Comparison of ENCODE assay signal across 25 mouse cellular contexts in the genomic region with DNA sequence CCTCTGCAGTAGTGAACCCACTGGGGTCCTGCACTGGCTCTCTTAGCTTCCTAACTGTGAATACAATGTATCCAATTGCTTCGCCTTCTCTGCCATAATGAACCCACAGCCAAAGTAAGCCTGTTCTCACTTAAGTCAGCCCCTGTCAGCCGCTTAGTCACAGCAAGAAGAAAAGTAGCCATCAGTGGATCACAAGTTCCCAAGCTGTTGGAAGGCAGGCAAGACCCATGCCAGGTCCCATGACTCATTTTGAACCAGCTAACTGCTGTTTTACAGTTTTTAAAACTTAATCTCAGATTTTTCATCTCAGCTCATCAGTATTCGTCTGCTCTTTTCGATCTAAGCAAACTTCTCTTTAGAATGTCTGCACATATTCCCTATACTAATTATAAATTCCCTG.
DNase-seq lines count a peak whose midpoint lies in the region; ATAC-seq and TF ChIP-seq lines count a peak whose summit lies in the region.
"Had no signal": no experiment of that assay in that cellular context is flagged by ENCODE, and none has a peak within 500 bp of the region (broad histone marks: within the 10 kb centered on the region; RNA-seq: fewer than 3 reads in every experiment).

No protein-coding gene starts in this region.

- H3K27me3 ChIP-seq in forebrain, postnatal 0 days (ENCODE audit: insufficient read depth, low read length): no peaks in the 10 kb centered on the region
- H3K27me3 ChIP-seq in forebrain, embryonic 12.5 days: no peaks in the 10 kb centered on the region
- no peaks in the 10 kb centered on the region for H3K27me3 ChIP-seq in midbrain, embryonic 15.5 days (replicated peaks)
- no peaks in the 10 kb centered on the region for H3K27me3 ChIP-seq in midbrain, postnatal 0 days (ENCODE audit: insufficient read depth, low read length)
- H3K27me3 ChIP-seq: heart, embryonic 12.5 days; limb, embryonic 15.5 days; megakaryocyte, embryonic 14.5 days; stomach, embryonic 15.5 days had no signal

- H3K9me3 ChIP-seq in forebrain, postnatal 0 days (ENCODE audit: low read length): no peaks in the 10 kb centered on the region
- no peaks in the 10 kb centered on the region for H3K9me3 ChIP-seq in forebrain, embryonic 12.5 days
- H3K9me3 ChIP-seq in midbrain, embryonic 15.5 days: no peaks in the 10 kb centered on the region
- H3K9me3 ChIP-seq in midbrain, postnatal 0 days (ENCODE audit: low read length): no peaks in the 10 kb centered on the region
- H3K9me3 ChIP-seq: heart, embryonic 12.5 days; limb, embryonic 15.5 days; megakaryocyte, embryonic 14.5 days; stomach, embryonic 15.5 days had no signal

- H3K27ac ChIP-seq in forebrain, postnatal 0 days (ENCODE audit: low read depth, low read length): peak overlapping the region; percentile 45; the same call in 1 of the 2 replicates
- H3K27ac ChIP-seq in forebrain, embryonic 12.5 days: no peak overlapping the region
- 0 out of 2 replicates have a peak overlapping the region, but pooled peaks have one; percentile 48 for H3K27ac ChIP-seq in midbrain, embryonic 15.5 days
- no peak overlapping the region for H3K27ac ChIP-seq in midbrain, postnatal 0 days (ENCODE audit: low read depth, low read length)
- H3K27ac ChIP-seq: hindbrain, postnatal 0 days; limb, embryonic 15.5 days; liver, embryonic 14.5 days; stomach, embryonic 15.5 days had no signal

- H3K4me1 ChIP-seq in forebrain, postnatal 0 days (ENCODE audit: insufficient read depth): 0 out of 2 replicates have a peak, but pooled peaks cover 11% of the 10 kb centered on the region
- peaks cover 3% of the 10 kb centered on the region for H3K4me1 ChIP-seq in forebrain, embryonic 12.5 days
- peaks cover 18% of the 10 kb centered on the region for H3K4me1 ChIP-seq in midbrain, embryonic 15.5 days
- peaks cover 11% of the 10 kb centered on the region for H3K4me1 ChIP-seq in midbrain, postnatal 0 days (ENCODE audit: insufficient read depth, low read length)
- H3K4me1 ChIP-seq: limb, embryonic 15.5 days; megakaryocyte, embryonic 14.5 days; stomach, embryonic 15.5 days had no signal

- TF ChIP-seq CTCF in forebrain, postnatal 0 days (IDR thresholded peaks at IDR 0.05; ENCODE audit: low read depth): no peak
- no peak for TF ChIP-seq CTCF in midbrain, postnatal 0 days (IDR thresholded peaks at IDR 0.05)

- no peaks in the 10 kb centered on the region for H3K36me3 ChIP-seq in forebrain, postnatal 0 days (ENCODE audit: insufficient read depth)
- no peaks in the 10 kb centered on the region for H3K36me3 ChIP-seq in forebrain, embryonic 12.5 days (replicated peaks)
- H3K36me3 ChIP-seq in midbrain, embryonic 15.5 days (replicated peaks): no peaks in the 10 kb centered on the region
- H3K36me3 ChIP-seq in midbrain, postnatal 0 days (ENCODE audit: insufficient read depth, low read length): no peaks in the 10 kb centered on the region
- H3K36me3 ChIP-seq: heart, embryonic 12.5 days; limb, embryonic 15.5 days; stomach, embryonic 15.5 days had no signal

- WGBS in forebrain, postnatal 0 days: 70% methylated on average over 4 of the region's 4 CpGs
- 78% methylated on average over 4 of the region's 4 CpGs for WGBS in forebrain, embryonic 12.5 days
- WGBS in midbrain, embryonic 15.5 days: 73% methylated on average over 4 of the region's 4 CpGs
- WGBS in midbrain, postnatal 0 days: 74% methylated on average over 4 of the region's 4 CpGs

- peak; percentile 40; the same call in 1 of the 2 replicates for ATAC-seq in forebrain, postnatal 0 days
- ATAC-seq in forebrain, embryonic 12.5 days (ENCODE audit: low FRiP score): no peak
- ATAC-seq in midbrain, embryonic 15.5 days (replicated peaks): no peak
- no peak for ATAC-seq in midbrain, postnatal 0 days (ENCODE audit: low FRiP score)
- ATAC-seq: forebrain, embryonic 14.5 days; hindbrain, postnatal 0 days; intestine, embryonic 16.5 days had no signal

- DNase-seq in forebrain, postnatal 0 days: no peak
- no peak for DNase-seq in midbrain, postnatal 0 days (ENCODE audit: low spot score)
- DNase-seq in 3T3-L1 (ENCODE audit: low read depth, low spot score): peak; percentile 55
- DNase-seq in NIH3T3 (ENCODE audit: low read depth): peak; percentile 80
- no peak for DNase-seq in kidney, postnatal 25 days
- DNase-seq: cerebellum, adult 11 months; cerebellum, adult 9-11 months; gastrocnemius, postnatal 14 days; heart, adult 18-20 months; heart, postnatal 10 days; kidney, adult 9 months; kidney, postnatal 36 days; left cerebral cortex, postnatal 4 days; lung, embryonic 14.5 days; lung, postnatal 36 days had no signal

- H3K4me3 ChIP-seq in forebrain, postnatal 0 days (ENCODE audit: low read depth, low read length): no peak overlapping the region
- no peak overlapping the region for H3K4me3 ChIP-seq in forebrain, embryonic 12.5 days (replicated peaks)
- no peak overlapping the region for H3K4me3 ChIP-seq in midbrain, embryonic 15.5 days
- no peak overlapping the region for H3K4me3 ChIP-seq in midbrain, postnatal 0 days (ENCODE audit: low read depth, low read length)
- H3K4me3 ChIP-seq: heart, embryonic 12.5 days; limb, embryonic 15.5 days; megakaryocyte, embryonic 14.5 days; stomach, embryonic 15.5 days had no signal

- no peak overlapping the region for H3K9ac ChIP-seq in forebrain, postnatal 0 days
- H3K9ac ChIP-seq in forebrain, embryonic 12.5 days: no peak overlapping the region
- no peak overlapping the region for H3K9ac ChIP-seq in midbrain, embryonic 15.5 days
- no peak overlapping the region for H3K9ac ChIP-seq in midbrain, postnatal 0 days (replicated peaks; ENCODE audit: low read length, poor library complexity, severe bottlenecking)
- H3K9ac ChIP-seq: heart, embryonic 12.5 days; limb, embryonic 15.5 days; liver, embryonic 14.5 days; lung, embryonic 14.5 days; stomach, embryonic 15.5 days had no signal

- H3K4me2 ChIP-seq in forebrain, postnatal 0 days (ENCODE audit: low read depth): no peak overlapping the region
- H3K4me2 ChIP-seq in forebrain, embryonic 12.5 days: no peak overlapping the region
- no peak overlapping the region for H3K4me2 ChIP-seq in midbrain, embryonic 15.5 days
- H3K4me2 ChIP-seq in midbrain, postnatal 0 days (ENCODE audit: low read depth, low read length, poor library complexity, severe bottlenecking): no peak overlapping the region
- H3K4me2 ChIP-seq: heart, embryonic 12.5 days; limb, embryonic 15.5 days; lung, embryonic 14.5 days; stomach, embryonic 15.5 days had no signal

Comparison
In these comparisons a context has a peak if more than half of its experiments do, and no peak if none do; other contexts are left out.
1. H3K27ac ChIP-seq: peak in forebrain, postnatal 0 days (single experiment) and midbrain, embryonic 15.5 days (single experiment); none in forebrain, embryonic 12.5 days (single experiment) and midbrain, postnatal 0 days (single experiment).
2. DNase-seq: peak in 3T3-L1 (single experiment) and NIH3T3 (single experiment); none in forebrain, postnatal 0 days (single experiment), midbrain, postnatal 0 days (single experiment) and kidney, postnatal 25 days (0 of 2).